Mouse (Mus musculus): ENCODE measurements around the gene Fmnl3. TPM values are rescaled to one million over a fixed set of nuclear protein-coding genes. Genes with fewer than 3 reads are reported as not detected.
"Not testable (repeated sequence)": the region's sequence is repeated elsewhere in the genome, so short reads cannot be mapped to it uniquely, and the experiment has no call there.

Gene Fmnl3
- total RNA-seq, 2 experiments from 2014 or later = 11.3 to 13.4 TPM

- intact Hi-C loops (cut with DNase I) = no loop called here
- DNase-seq (ENCODE audit: low spot score in 2 of 2) = peak; percentile 100
Observed at GRCm38 (mm10) chr15:99392486-99393385, 22.5 kb upstream of the Fmnl3 start, which contains the start of gene Tmbim6. Tmbim6 (plus strand) TSS chr15:99392882.

- intact Hi-C loops (cut with DNase I) = no loop called here
- no peak for DNase-seq (ENCODE audit: low spot score in 2 of 2)
Observed at GRCm38 (mm10) chr15:99391975-99392374, 21.7 kb upstream of the Fmnl3 start.

GRCm38 (mm10) chr15:99390472-99391401 is 20.5 kb upstream of the Fmnl3 start:
- intact Hi-C loops (cut with DNase I) = no loop called here
- DNase-seq (ENCODE audit: low spot score in 2 of 2) = no peak

- no peak for DNase-seq (ENCODE audit: low spot score in 2 of 2)
- intact Hi-C loops (cut with DNase I) = no loop called here
Observed at GRCm38 (mm10) chr15:99387976-99388375, 17.7 kb upstream of the Fmnl3 start.

GRCm38 (mm10) chr15:99386796-99387195 is 16.5 kb upstream of the Fmnl3 start:
- DNase-seq (ENCODE audit: low spot score in 2 of 2) = no peak
- intact Hi-C loops (cut with DNase I) = no loop called here

GRCm38 (mm10) chr15:99386110-99386509 is 15.8 kb upstream of the Fmnl3 start:
- intact Hi-C loops (cut with DNase I); DNase-seq (ENCODE audit: low spot score in 2 of 2): not testable (repeated sequence)

- intact Hi-C loops (cut with DNase I) = no loop called here
- DNase-seq (ENCODE audit: low spot score in 2 of 2) = no peak
Observed at GRCm38 (mm10) chr15:99384071-99384470, 13.8 kb upstream of the Fmnl3 start.

GRCm38 (mm10) chr15:99382893-99383292 is 12.6 kb upstream of the Fmnl3 start:
- intact Hi-C loops (cut with DNase I) = no loop called here
- DNase-seq (ENCODE audit: low spot score in 2 of 2) = no peak

- intact Hi-C loops (cut with DNase I) = no loop called here
- no peak for DNase-seq (ENCODE audit: low spot score in 2 of 2)
Observed at GRCm38 (mm10) chr15:99376240-99376639, 6.0 kb upstream of the Fmnl3 start.

- DNase-seq (ENCODE audit: low spot score in 2 of 2) = no peak
- intact Hi-C loops (cut with DNase I) = no loop called here
Observed at GRCm38 (mm10) chr15:99375581-99375980, 5.3 kb upstream of the Fmnl3 start.

GRCm38 (mm10) chr15:99375036-99375435 is 4.8 kb upstream of the Fmnl3 start:
- intact Hi-C loops (cut with DNase I) = no loop called here
- no peak for DNase-seq (ENCODE audit: low spot score in 2 of 2)

GRCm38 (mm10) chr15:99372761-99373160 is 2.5 kb upstream of the Fmnl3 start:
- no peak for DNase-seq (ENCODE audit: low spot score in 2 of 2)
- intact Hi-C loops (cut with DNase I) = no loop called here

- no peak for DNase-seq (ENCODE audit: low spot score in 2 of 2)
- intact Hi-C loops (cut with DNase I) = no loop called here
Observed at GRCm38 (mm10) chr15:99371526-99372340, 1.5 kb upstream of the Fmnl3 start.

GRCm38 (mm10) chr15:99369391-99370171 is 701 bp downstream of the Fmnl3 start:
- intact Hi-C loops (cut with DNase I) = loop anchor here (1.0 to 5.0 kb wide), 2 partner anchors 42 to 53 kb away; no protein-coding TSS in a partner anchor
- DNase-seq (ENCODE audit: low spot score in 2 of 2) = no peak

- DNase-seq (ENCODE audit: low spot score in 2 of 2) = no peak
Observed at GRCm38 (mm10) chr15:99368583-99369266, 1.6 kb downstream of the Fmnl3 start.

GRCm38 (mm10) chr15:99364921-99365320 is 5.4 kb downstream of the Fmnl3 start:
- no peak for DNase-seq (ENCODE audit: low spot score in 2 of 2)
- intact Hi-C loops (cut with DNase I) = loop anchor here (5.0 kb wide), 1 partner anchor 38 kb away; no protein-coding TSS in a partner anchor

More at GRCm38 (mm10) chr15:99368583-99369266, 1.6 kb downstream of the Fmnl3 start:
- intact Hi-C loops (cut with DNase I) = loop anchor here (5.0 kb wide), 1 partner anchor 41 kb away; no protein-coding TSS in a partner anchor

- no peak for DNase-seq (ENCODE audit: low spot score in 2 of 2)
- intact Hi-C loops (cut with DNase I) = no loop called here
Observed at GRCm38 (mm10) chr15:99364022-99364530, 6.2 kb downstream of the Fmnl3 start.

Data from left cerebral cortex, postnatal 14 days (tissue).